ENCODE assay signal across 27 mouse cellular contexts in genomic region chr15:98717301-98717700, GRCm38 (mm10). TPM values are rescaled to one million over a fixed set of nuclear protein-coding genes. Genes with fewer than 3 reads are reported as not detected.
"Had no signal": no experiment of that assay in that cellular context is flagged by ENCODE, and none has a peak within 500 bp of the region (broad histone marks: within the 10 kb centered on the region; RNA-seq: fewer than 3 reads in every experiment).

No protein-coding gene starts in this region.

- DNase-seq: gastrocnemius, adult 2 months; gastrocnemius, postnatal 10 days; gastrocnemius, postnatal 25 days; heart, adult 18-20 months; heart, postnatal 10 days; heart, postnatal 36 days; kidney, adult 11 months; kidney, adult 2 months; kidney, adult 9 months; kidney, postnatal 14 days; kidney, postnatal 36 days; layer of hippocampus, adult 9-11 months; layer of hippocampus, postnatal 36 days; left cerebral cortex, postnatal 4 days had no signal

- H3K4me2 ChIP-seq: heart, embryonic 12.5 days; hindbrain, embryonic 13.5 days; hindbrain, embryonic 15.5 days; kidney, embryonic 15.5 days; limb, embryonic 13.5 days; limb, embryonic 15.5 days had no signal

- H3K27me3 ChIP-seq: hindbrain, embryonic 15.5 days; limb, embryonic 15.5 days had no signal

- ATAC-seq: hindbrain, postnatal 0 days; intestine, embryonic 16.5 days had no signal

- H3K36me3 ChIP-seq: heart, embryonic 10.5 days; heart, embryonic 12.5 days; hindbrain, embryonic 13.5 days; hindbrain, embryonic 15.5 days; kidney, embryonic 15.5 days; limb, embryonic 13.5 days; limb, embryonic 15.5 days had no signal

- H3K9ac ChIP-seq: heart, embryonic 12.5 days; hindbrain, embryonic 13.5 days; hindbrain, embryonic 15.5 days; kidney, embryonic 15.5 days; limb, embryonic 13.5 days; limb, embryonic 15.5 days had no signal

- H3K4me1 ChIP-seq: heart, embryonic 10.5 days; hindbrain, embryonic 13.5 days; hindbrain, embryonic 15.5 days had no signal

- H3K4me3 ChIP-seq: gastrocnemius, adult 2 months; heart, embryonic 10.5 days; heart, embryonic 12.5 days; hindbrain, embryonic 13.5 days; hindbrain, embryonic 15.5 days; kidney, embryonic 15.5 days; limb, embryonic 13.5 days; limb, embryonic 15.5 days had no signal

- H3K27ac ChIP-seq: gastrocnemius, adult 2 months; heart, embryonic 10.5 days; hindbrain, embryonic 13.5 days; hindbrain, embryonic 15.5 days; hindbrain, postnatal 0 days; kidney, embryonic 15.5 days; kidney, postnatal 0 days; limb, embryonic 13.5 days; limb, embryonic 15.5 days had no signal

- H3K9me3 ChIP-seq: heart, embryonic 10.5 days; heart, embryonic 12.5 days; hindbrain, embryonic 13.5 days; hindbrain, embryonic 15.5 days; kidney, embryonic 15.5 days; limb, embryonic 13.5 days; limb, embryonic 15.5 days had no signal

RNA-seq across cellular contexts. Expression of gene Ccdc65, which starts 9.3 kb away (rescaled TPM):
- total RNA-seq: gastrocnemius, adult 2 months; gastrocnemius, postnatal 10 days; gastrocnemius, postnatal 25 days; gastrocnemius, postnatal 4 days; granulocyte monocyte progenitor cell, adult 5-6 weeks; hematopoietic stem cell, adult 5-6 weeks had no signal
